Mouse (Mus musculus) embryonic facial prominence, embryonic 14.5 days (tissue): ENCODE data around the gene Nacc1. TPM values are rescaled to one million over a fixed set of nuclear protein-coding genes. Genes with fewer than 3 reads are reported as not detected.
A peak's percentile ranks its signal among the peaks of the same experiment; 100 is the strongest.

ENCODE experiments used
- ATAC-seq: fragments of 200-750 bp; cut with Nextera tagmentation; 2 replicates; pipeline ENCODE4 v1.8.0; 2017; ENCODE audit warnings: low read depth, moderate number of reproducible peaks, moderate TSS enrichment
- DNase-seq: peaks from one replicate; pipeline ENCODE4 v3.0.0-alpha.2; 2015; ENCODE audit warnings: low spot score
- H3K27ac ChIP-seq: fragments of 300-500 bp; sonication (generic); replicated peaks from 2 replicates; pipeline ENCODE4 v1.5.1; 2014; ENCODE audit warnings: low read depth, mild to moderate bottlenecking, low read length, moderate library complexity
- H3K27me3 ChIP-seq: fragments of 300-500 bp; sonication (generic); replicated peaks from 2 replicates; pipeline ENCODE4 v1.6.1; 2014; ENCODE audit warnings: low read length; ENCODE audit not compliant: control insufficient read depth, insufficient read depth
- H3K36me3 ChIP-seq: fragments of 300-500 bp; sonication (generic); 2 replicates; pipeline ENCODE4 v1.6.1; 2014; ENCODE audit warnings: low read length, mixed read lengths; ENCODE audit not compliant: control insufficient read depth, insufficient read depth
- H3K4me1 ChIP-seq: fragments of 300-500 bp; sonication (generic); 2 replicates; pipeline ENCODE4 v1.6.1; 2014; ENCODE audit warnings: antibody characterized with exemption, low read length; ENCODE audit not compliant: control insufficient read depth, insufficient read depth
- H3K4me2 ChIP-seq: fragments of 300-500 bp; sonication (generic); 2 replicates; pipeline ENCODE4 v1.6.1; 2014; ENCODE audit warnings: low read depth, mild to moderate bottlenecking, low read length, moderate library complexity, mixed read lengths
- H3K4me3 ChIP-seq: fragments of 300-500 bp; sonication (generic); 2 replicates; pipeline ENCODE4 v1.5.1; 2014; ENCODE audit warnings: low read depth, mild to moderate bottlenecking, low read length
- H3K9ac ChIP-seq: fragments of 300-500 bp; sonication (generic); 2 replicates; pipeline ENCODE4 v1.6.1; 2014; ENCODE audit warnings: low read depth, mild to moderate bottlenecking, low read length, moderate library complexity, mixed read lengths
- H3K9me3 ChIP-seq: fragments of 300-500 bp; sonication (generic); 2 replicates; pipeline ENCODE4 v1.6.1; 2016; ENCODE audit warnings: low read length; ENCODE audit not compliant: control insufficient read depth
- WGBS: fragments of 180-500 bp; shearing (Covaris S2); extraction: QIAGEN DNeasy Blood & Tissue Kit; methylation state at CpG from one replicate; pipeline ENCODE4 v1.1.7; 2014; 5-methylcytosine and 5-hydroxymethylcytosine counted together
- polyA plus RNA-seq: library from polyadenylated mRNA; unstranded; fragments of >200 nt; fragmentation: Nextera tagmentation; extraction: Ambion mirVana; gene quantifications from 2 replicates; pipeline ENCODE4 v1.2.1, GENCODE M21; 2014

Nacc1 gene
- polyA plus RNA-seq, 1 experiment from 2014 or later = 19.7 TPM

DNA sequence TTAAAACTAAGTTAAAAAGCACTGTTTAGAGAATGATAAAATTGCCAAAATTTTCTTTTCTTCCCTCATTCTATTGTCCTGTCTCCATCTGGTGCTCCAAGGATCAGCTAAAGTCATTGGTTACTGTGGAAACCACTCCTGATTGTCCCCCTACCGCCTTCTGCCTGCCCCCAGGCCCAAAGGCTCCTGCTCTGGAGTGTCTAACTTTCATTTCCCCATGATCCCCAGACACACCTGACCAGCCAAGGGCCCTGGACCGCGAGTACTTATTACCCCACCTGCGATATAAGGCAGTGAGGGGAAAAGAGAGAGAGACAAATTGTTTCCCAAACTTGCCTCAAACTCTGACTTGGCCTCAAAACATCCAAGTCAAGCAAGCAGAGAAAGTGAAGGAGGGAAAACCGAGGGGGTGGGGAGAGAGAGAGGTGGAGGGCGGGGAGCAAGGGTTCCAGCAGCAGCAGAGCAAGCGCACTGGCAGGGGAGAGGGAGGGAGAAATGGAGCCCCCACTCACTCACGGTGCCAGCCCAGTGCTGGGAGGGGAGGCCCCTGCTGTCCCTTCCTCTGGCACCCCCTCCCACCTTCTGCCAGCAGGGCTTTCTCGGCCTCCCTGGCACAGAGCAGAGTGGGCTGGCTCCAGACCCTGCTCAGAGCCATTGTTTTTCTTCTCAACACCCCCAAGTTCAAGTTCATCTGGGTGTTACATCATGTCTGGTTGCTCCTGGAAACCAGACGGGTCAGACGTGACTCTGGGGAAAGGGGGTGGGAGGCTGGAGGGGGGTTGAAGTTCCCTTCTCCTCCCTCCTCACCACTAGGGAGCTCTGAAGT lies 24.5 kb upstream of the Nacc1 start:
- peaks cover 16% of the 10 kb centered on the region for H3K27me3 ChIP-seq
- 11% methylated on average over 11 of the region's 11 CpGs for WGBS
- peaks cover 60% of the 10 kb centered on the region for H3K36me3 ChIP-seq
- peak; percentile 96 for DNase-seq
- peak overlapping the region; percentile 41 for H3K4me2 ChIP-seq
- H3K4me1 ChIP-seq = peaks cover 69% of the 10 kb centered on the region
- H3K27ac ChIP-seq = peak overlapping the region; percentile 93
- H3K4me3 ChIP-seq = no peak overlapping the region
- peak overlapping the region; percentile 54; the same call in 1 of the 2 replicates for H3K9ac ChIP-seq
- ATAC-seq = peak; percentile 90
- H3K9me3 ChIP-seq = no peaks in the 10 kb centered on the region

DNA sequence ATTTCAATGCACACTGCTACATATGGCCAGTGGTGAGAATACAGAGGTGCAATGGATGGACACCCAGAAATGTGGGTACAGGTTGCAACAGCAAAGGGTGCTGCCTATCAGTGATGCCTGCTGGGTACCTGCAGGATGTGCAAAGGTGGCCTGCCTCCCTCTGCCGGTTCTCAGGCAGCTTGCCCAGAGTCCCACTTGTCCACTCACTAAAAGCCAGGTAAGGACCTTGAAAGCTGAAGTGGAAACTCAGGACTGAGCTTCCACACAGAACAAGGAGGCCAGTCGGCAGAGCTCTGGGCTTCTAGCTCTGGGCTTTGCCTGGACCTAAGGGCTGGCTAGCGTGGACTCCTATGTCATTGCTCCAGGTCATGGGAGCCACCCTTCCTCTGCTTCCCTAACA lies 23.6 kb upstream of the Nacc1 start:
- no peak for ATAC-seq

DNA sequence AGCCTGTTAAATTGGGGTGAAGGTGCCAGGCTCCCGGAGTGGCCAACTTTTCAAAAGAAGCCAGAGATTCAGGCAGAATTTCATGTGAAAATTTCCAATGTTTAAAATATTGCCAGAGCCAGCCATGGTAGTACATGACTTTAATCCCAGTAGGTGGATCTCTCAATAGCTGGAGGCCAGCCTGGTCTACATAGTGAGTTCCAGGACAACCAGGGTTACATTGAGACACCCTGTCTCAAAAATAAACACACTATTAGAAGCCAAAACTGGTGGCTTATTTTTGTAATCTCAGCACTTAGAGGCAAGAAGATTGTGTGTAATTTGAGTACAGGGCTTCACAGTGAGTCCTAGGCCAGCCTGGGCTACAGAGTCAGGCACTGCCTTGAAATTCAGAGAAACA lies 22.3 kb upstream of the Nacc1 start:
- ATAC-seq (no peak), DNase-seq (no peak)
- H3K4me1 ChIP-seq = peaks cover 78% of the 10 kb centered on the region
- peaks cover 49% of the 10 kb centered on the region for H3K36me3 ChIP-seq
- H3K4me3 ChIP-seq = no peak overlapping the region
- peak overlapping the region; percentile 18; the same call in 1 of the 2 replicates for H3K27ac ChIP-seq
- H3K4me2 ChIP-seq = no peak overlapping the region
- WGBS = 92% methylated on average over 1 of the region's 1 CpGs
- H3K9me3 ChIP-seq = no peaks in the 10 kb centered on the region
- H3K9ac ChIP-seq = no peak overlapping the region
- peaks cover 34% of the 10 kb centered on the region for H3K27me3 ChIP-seq

More for the DNA sequence above, 23.6 kb upstream of the Nacc1 start:
- Histone ChIP-seq H3K27me3 (peaks cover 24% of the 10 kb centered on the region), H3K9ac (peak overlapping the region; percentile 54; the same call in 1 of the 2 replicates), H3K27ac (peak overlapping the region; percentile 93), H3K4me3 (no peak overlapping the region), H3K4me2 (no peak overlapping the region), H3K36me3 (peaks cover 59% of the 10 kb centered on the region), H3K9me3 (no peaks in the 10 kb centered on the region), H3K4me1 (peaks cover 77% of the 10 kb centered on the region)
- WGBS = 45% methylated on average over 3 of the region's 3 CpGs
- DNase-seq = no peak

DNA sequence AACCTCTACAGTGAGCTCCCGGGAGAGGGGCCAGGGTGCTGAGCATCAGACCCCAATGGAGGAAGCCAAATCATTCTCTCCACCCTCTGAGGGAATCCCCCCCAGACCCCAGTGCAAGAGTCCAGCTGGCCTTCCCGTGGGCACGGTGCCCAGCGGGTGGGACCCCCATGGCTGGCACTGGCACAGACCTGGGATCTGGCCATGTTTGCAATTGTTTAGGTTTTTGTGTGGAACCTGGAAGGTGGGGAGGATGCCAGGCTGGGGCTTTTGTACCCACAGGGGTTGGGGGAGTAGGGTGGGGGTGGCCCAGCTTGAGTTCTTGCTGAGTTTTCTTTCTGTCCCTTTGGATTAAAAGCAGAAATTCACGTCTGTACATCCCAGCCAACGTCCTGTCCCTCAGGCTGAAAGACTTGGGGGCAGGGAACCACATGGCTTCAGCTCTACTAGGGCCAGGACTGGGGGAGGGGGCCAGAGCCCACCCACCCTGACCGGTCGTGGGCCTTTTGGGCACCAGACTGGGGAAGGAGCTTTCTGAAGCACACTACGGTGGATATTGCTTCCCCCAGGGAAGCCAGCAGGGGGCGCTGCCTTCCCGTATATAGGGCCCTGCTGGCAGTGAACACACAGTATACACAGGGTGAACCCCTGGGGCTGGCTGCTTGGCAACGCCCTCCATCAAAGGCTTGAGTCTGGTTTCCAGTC lies 21.3 kb upstream of the Nacc1 start:
- ATAC-seq (peak; percentile 50), DNase-seq (peak; percentile 94)
- 0 out of 2 replicates have a peak overlapping the region, but pooled peaks have one; percentile 35 for H3K9ac ChIP-seq
- H3K4me1 ChIP-seq = peaks cover 71% of the 10 kb centered on the region
- H3K4me2 ChIP-seq = 0 out of 2 replicates have a peak overlapping the region, but pooled peaks have one; percentile 10
- no peak overlapping the region for H3K4me3 ChIP-seq
- peaks cover 46% of the 10 kb centered on the region for H3K36me3 ChIP-seq
- H3K27ac ChIP-seq = peak overlapping the region; percentile 16; the same call in 1 of the 2 replicates
- 15% methylated on average over 12 of the region's 12 CpGs for WGBS
- no peaks in the 10 kb centered on the region for H3K9me3 ChIP-seq
- H3K27me3 ChIP-seq = peaks cover 42% of the 10 kb centered on the region

DNA sequence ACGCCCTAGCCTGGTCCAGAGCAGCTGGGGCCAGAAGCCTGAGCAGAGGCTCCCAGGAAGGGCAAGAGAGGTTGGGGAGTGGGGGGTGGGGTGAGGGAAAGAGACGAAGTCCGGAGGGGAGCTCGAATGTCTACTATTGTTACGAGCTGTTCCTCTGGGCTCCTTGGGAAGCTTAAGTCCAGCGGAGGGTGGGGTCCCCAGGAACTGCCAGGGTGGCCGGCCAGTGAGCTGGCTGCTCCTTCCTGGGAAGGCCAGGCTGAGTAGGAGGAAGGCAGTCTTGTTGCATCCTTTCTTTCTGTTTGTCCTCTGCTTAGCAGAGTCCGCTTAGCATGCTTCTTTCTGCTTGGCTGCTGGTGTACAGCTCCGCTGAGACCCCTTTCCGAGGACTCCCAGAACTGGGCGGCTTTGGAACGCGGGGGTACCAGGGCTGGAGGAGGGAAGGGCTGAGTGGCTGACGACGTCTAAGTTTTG lies 20.4 kb upstream of the Nacc1 start:
- Histone ChIP-seq H3K27ac (0 out of 2 replicates have a peak overlapping the region, but pooled peaks have one; percentile 39), H3K36me3 (peaks cover 38% of the 10 kb centered on the region), H3K9ac (0 out of 2 replicates have a peak overlapping the region, but pooled peaks have one; percentile 37), H3K27me3 (peaks cover 50% of the 10 kb centered on the region), H3K9me3 (no peaks in the 10 kb centered on the region), H3K4me3 (peak overlapping the region; percentile 18; the same call in 1 of the 2 replicates), H3K4me2 (peak overlapping the region; percentile 27; the same call in 1 of the 2 replicates), H3K4me1 (peaks cover 62% of the 10 kb centered on the region)
- ATAC-seq = no peak
- 28% methylated on average over 15 of the region's 15 CpGs for WGBS
- DNase-seq = no peak

DNA sequence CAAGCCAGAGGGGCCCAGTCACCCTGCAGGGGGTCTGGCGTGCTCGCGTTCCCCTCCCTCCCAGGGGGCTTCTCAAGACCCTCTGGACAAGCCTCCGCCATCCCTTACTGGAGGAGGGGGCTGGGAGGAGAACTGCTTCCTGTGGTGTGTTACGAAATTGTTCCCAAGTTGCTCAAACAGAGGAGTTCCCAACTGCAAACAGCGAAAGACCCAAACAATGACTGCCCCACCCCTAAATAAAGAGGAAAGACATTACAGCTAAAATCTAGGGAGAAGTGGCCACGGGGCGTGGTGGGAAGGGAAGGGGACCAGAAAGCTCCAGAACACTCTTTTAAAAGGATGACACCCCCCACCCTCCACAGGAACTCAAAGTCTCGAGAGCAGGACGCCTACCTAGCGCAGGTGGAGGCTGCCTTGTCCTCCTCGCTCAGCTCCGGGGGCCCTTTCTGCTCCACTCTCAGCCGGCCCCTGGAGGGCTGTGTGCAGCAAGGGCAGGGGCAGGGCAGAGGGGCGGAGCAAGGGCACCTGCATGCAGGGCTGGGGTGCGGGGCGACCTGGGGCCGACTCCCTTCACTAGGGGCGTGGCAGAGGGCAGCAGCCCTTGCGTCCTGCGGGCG lies 19.7 kb upstream of the Nacc1 start:
- H3K4me1 ChIP-seq = peaks cover 56% of the 10 kb centered on the region
- H3K4me2 ChIP-seq = peak overlapping the region; percentile 27
- peaks cover 57% of the 10 kb centered on the region for H3K27me3 ChIP-seq
- H3K9me3 ChIP-seq = no peaks in the 10 kb centered on the region
- DNase-seq (no peak), ATAC-seq (no peak)
- H3K27ac ChIP-seq = peak overlapping the region; percentile 39; the same call in 1 of the 2 replicates
- peaks cover 38% of the 10 kb centered on the region for H3K36me3 ChIP-seq
- H3K4me3 ChIP-seq = peak overlapping the region; percentile 18
- 24% methylated on average over 15 of the region's 22 CpGs for WGBS
- H3K9ac ChIP-seq = peak overlapping the region; percentile 49; the same call in 1 of the 2 replicates

DNA sequence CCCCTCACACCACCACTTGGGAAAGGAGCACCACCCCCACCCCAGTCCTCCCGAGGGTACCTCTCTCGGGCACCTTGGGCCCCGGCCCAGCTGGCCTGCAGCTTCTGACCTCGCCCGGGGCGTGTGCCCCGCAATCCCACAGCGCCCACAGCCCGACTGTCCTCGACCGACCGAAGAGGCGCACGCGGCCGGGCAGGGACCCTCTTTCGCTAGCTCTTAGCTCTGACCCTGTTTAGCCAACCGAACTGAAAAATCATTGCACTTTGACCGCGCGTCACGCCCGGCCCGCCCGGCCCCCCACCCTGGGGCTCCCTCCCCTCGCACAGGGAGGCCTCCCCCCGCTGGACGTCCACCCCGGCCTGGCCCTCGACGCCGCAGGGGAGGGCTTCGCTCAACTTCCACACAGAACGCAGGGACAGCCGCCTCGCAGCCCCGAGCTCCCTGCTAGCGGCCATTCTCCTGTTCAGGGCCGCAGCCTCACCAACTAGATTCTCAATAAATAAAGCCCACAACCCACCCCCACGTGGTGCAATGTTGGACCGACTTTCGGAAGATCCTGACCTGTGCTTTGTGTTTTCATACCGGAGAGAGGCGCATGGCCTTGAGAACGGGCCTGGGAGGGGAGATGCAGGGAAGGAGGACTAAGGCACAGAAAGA lies 19.1 kb upstream of the Nacc1 start:
- DNase-seq = no peak

More for the DNA sequence above, 19.1 kb upstream of the Nacc1 start:
- H3K9me3 ChIP-seq = no peaks in the 10 kb centered on the region
- peak overlapping the region; percentile 18 for H3K4me3 ChIP-seq
- H3K36me3 ChIP-seq = peaks cover 38% of the 10 kb centered on the region
- ATAC-seq = no peak
- H3K4me2 ChIP-seq = peak overlapping the region; percentile 27
- peaks cover 49% of the 10 kb centered on the region for H3K4me1 ChIP-seq
- H3K27ac ChIP-seq = no peak overlapping the region; the same call in 1 of the 2 replicates
- H3K9ac ChIP-seq = peak overlapping the region; percentile 49; the same call in 1 of the 2 replicates
- WGBS = 18% methylated on average over 29 of the region's 45 CpGs
- peaks cover 64% of the 10 kb centered on the region for H3K27me3 ChIP-seq
